ENCODE assay signal across 9 mouse cellular contexts in genomic region chr9:21407951-21408350, GRCm38 (mm10). TPM values are rescaled to one million over a fixed set of nuclear protein-coding genes. Genes with fewer than 3 reads are reported as not detected.
A peak's percentile ranks its signal among the peaks of the same experiment; 100 is the strongest.
DNase-seq lines count a peak whose midpoint lies in the region; ATAC-seq and TF ChIP-seq lines count a peak whose summit lies in the region.
"Had no signal": no experiment of that assay in that cellular context is flagged by ENCODE, and none has a peak within 500 bp of the region (broad histone marks: within the 10 kb centered on the region; RNA-seq: fewer than 3 reads in every experiment).

No protein-coding gene starts in this region.

- peaks cover 5% of the 10 kb centered on the region for H3K4me1 ChIP-seq in intestine, embryonic 16.5 days (ENCODE audit: control insufficient read depth, insufficient read depth, low read length)
- H3K4me1 ChIP-seq in intestine, embryonic 15.5 days (replicated peaks) = peaks cover 10% of the 10 kb centered on the region
- H3K4me1 ChIP-seq in limb, embryonic 14.5 days (ENCODE audit: control insufficient read depth, insufficient read depth, low read length) = peaks cover 5% of the 10 kb centered on the region

- no peak overlapping the region for H3K9ac ChIP-seq in intestine, embryonic 16.5 days (ENCODE audit: low read depth, low read length)
- H3K9ac ChIP-seq in intestine, embryonic 15.5 days = no peak overlapping the region
- H3K9ac ChIP-seq in limb, embryonic 14.5 days (ENCODE audit: low read depth, low read length, severe bottlenecking) = no peak overlapping the region

- no peaks in the 10 kb centered on the region for H3K27me3 ChIP-seq in intestine, embryonic 16.5 days (replicated peaks; ENCODE audit: control insufficient read depth, insufficient read depth, low read length)
- no peaks in the 10 kb centered on the region for H3K27me3 ChIP-seq in intestine, embryonic 15.5 days (replicated peaks)
- no peaks in the 10 kb centered on the region for H3K27me3 ChIP-seq in limb, embryonic 14.5 days (ENCODE audit: control insufficient read depth, insufficient read depth, low read length)
- H3K27me3 ChIP-seq: Patski had no signal

- peak; percentile 18; the same call in 1 of the 2 replicates for ATAC-seq in intestine, embryonic 16.5 days
- no peak for ATAC-seq in intestine, embryonic 15.5 days
- ATAC-seq in limb, embryonic 14.5 days (ENCODE audit: low FRiP score, low read depth) = no peak
- ATAC-seq: Patski had no signal

- H3K4me2 ChIP-seq in intestine, embryonic 16.5 days (ENCODE audit: low read depth, low read length) = no peak overlapping the region
- no peak overlapping the region for H3K4me2 ChIP-seq in intestine, embryonic 15.5 days (replicated peaks)
- H3K4me2 ChIP-seq in limb, embryonic 14.5 days (replicated peaks; ENCODE audit: low read depth, low read length, severe bottlenecking) = no peak overlapping the region

- H3K9me3 ChIP-seq in intestine, embryonic 16.5 days (ENCODE audit: control insufficient read depth, low read length) = no peaks in the 10 kb centered on the region
- H3K9me3 ChIP-seq in intestine, embryonic 15.5 days = no peaks in the 10 kb centered on the region
- H3K9me3 ChIP-seq in limb, embryonic 14.5 days (ENCODE audit: control insufficient read depth, low read length) = no peaks in the 10 kb centered on the region

- H3K4me3 ChIP-seq in intestine, embryonic 16.5 days (ENCODE audit: low read length) = no peak overlapping the region
- H3K4me3 ChIP-seq in intestine, embryonic 15.5 days (replicated peaks) = no peak overlapping the region
- no peak overlapping the region for H3K4me3 ChIP-seq in limb, embryonic 14.5 days (replicated peaks; ENCODE audit: low read length)

- DNase-seq in 416B (ENCODE audit: low read depth) (peak; percentile 28), MN1 (ENCODE audit: low spot score) (no peak)
- peak; percentile 58 to 71 for DNase-seq in adrenal gland, postnatal 36 days
- DNase-seq in limb, embryonic 14.5 days (ENCODE audit: low spot score) = peak; percentile 38
- DNase-seq in T-cell, adult 2 months (ENCODE audit: low spot score) = no peak
- DNase-seq in frontal cortex, postnatal 14 days (ENCODE audit: low spot score in 2 of 2) = no peak

- WGBS in intestine, embryonic 16.5 days = 11% methylated on average over 4 of the region's 4 CpGs
- 10% methylated on average over 4 of the region's 4 CpGs for WGBS in intestine, embryonic 15.5 days
- WGBS in limb, embryonic 14.5 days = 8% methylated on average over 4 of the region's 4 CpGs

- no peak overlapping the region for H3K27ac ChIP-seq in intestine, embryonic 16.5 days (ENCODE audit: low read length)
- H3K27ac ChIP-seq in intestine, embryonic 15.5 days = no peak overlapping the region
- H3K27ac ChIP-seq in limb, embryonic 14.5 days (replicated peaks; ENCODE audit: low read depth, low read length) = no peak overlapping the region

- no peak for TF ChIP-seq POLR2A in limb, embryonic 14.5 days (IDR thresholded peaks at IDR 0.05; ENCODE audit: borderline replicate concordance, extremely low read depth, insufficient read depth, insufficient read length)

- H3K36me3 ChIP-seq in intestine, embryonic 16.5 days (ENCODE audit: control insufficient read depth, insufficient read depth, low read length) = peaks cover 6% of the 10 kb centered on the region; the same call in 1 of the 2 replicates
- peaks cover 35% of the 10 kb centered on the region for H3K36me3 ChIP-seq in intestine, embryonic 15.5 days
- H3K36me3 ChIP-seq in limb, embryonic 14.5 days (ENCODE audit: control insufficient read depth, insufficient read depth, low read length) = peaks cover 41% of the 10 kb centered on the region

RNA-seq across cellular contexts. Expression of gene Qtrt1, which starts 3.7 kb away (rescaled TPM):
- polyA plus RNA-seq in intestine, embryonic 16.5 days (2015; fragmentation: Nextera tagmentation; extraction: Ambion mirVana) = 51.1 and 60.3 TPM in 2 replicates
- 57.0 and 60.5 TPM in 2 replicates for polyA plus RNA-seq in intestine, embryonic 15.5 days (2015; fragmentation: Nextera tagmentation; extraction: Ambion mirVana)
- total RNA-seq in adrenal gland, postnatal 36 days (2021) = 10 to 100 TPM; 13.6 to 17.7 TPM
- polyA plus RNA-seq in limb, embryonic 14.5 days (2012; rRNA removed) = 77.9 and 80.8 TPM in 2 replicates
- 45.3 and 50.9 TPM in 2 replicates for polyA plus RNA-seq in limb, embryonic 14.5 days (2014; fragmentation: Nextera tagmentation; extraction: Ambion mirVana)

RNA-seq across cellular contexts. Expression of gene Dnm2, which starts 16.8 kb away (rescaled TPM):
- polyA plus RNA-seq in intestine, embryonic 16.5 days (2015; fragmentation: Nextera tagmentation; extraction: Ambion mirVana) = 77.7 and 82.5 TPM in 2 replicates
- polyA plus RNA-seq in intestine, embryonic 15.5 days (2015; fragmentation: Nextera tagmentation; extraction: Ambion mirVana) = 70.6 and 75.7 TPM in 2 replicates
- 100 to 1,000 TPM in 1 of 2 experiments, 10 to 100 TPM in 1; 99.8 to 102 TPM for total RNA-seq in adrenal gland, postnatal 36 days (2021)
- 62.6 and 74.5 TPM in 2 replicates for polyA plus RNA-seq in limb, embryonic 14.5 days (2012; rRNA removed)
- 68.3 and 72.6 TPM in 2 replicates for polyA plus RNA-seq in limb, embryonic 14.5 days (2014; fragmentation: Nextera tagmentation; extraction: Ambion mirVana)

RNA-seq across cellular contexts. Expression of gene Ilf3, which starts 40.3 kb away (rescaled TPM):
- polyA plus RNA-seq in intestine, embryonic 16.5 days (2015; fragmentation: Nextera tagmentation; extraction: Ambion mirVana) = 119 and 127 TPM in 2 replicates
- polyA plus RNA-seq in intestine, embryonic 15.5 days (2015; fragmentation: Nextera tagmentation; extraction: Ambion mirVana) = 143 and 150 TPM in 2 replicates
- total RNA-seq in adrenal gland, postnatal 36 days (2021) = 10 to 100 TPM; 52.6 to 66.1 TPM
- 180 and 195 TPM in 2 replicates for polyA plus RNA-seq in limb, embryonic 14.5 days (2012; rRNA removed)
- 174 and 201 TPM in 2 replicates for polyA plus RNA-seq in limb, embryonic 14.5 days (2014; fragmentation: Nextera tagmentation; extraction: Ambion mirVana)

Comparison
In these comparisons a context has a peak if more than half of its experiments do, and no peak if none do; other contexts are left out.
1. DNase-seq: peak in 416B (single experiment), adrenal gland, postnatal 36 days (2 of 2) and limb, embryonic 14.5 days (single experiment); none in T-cell, adult 2 months (single experiment), MN1 (single experiment) and frontal cortex, postnatal 14 days (0 of 2).